Mouse (Mus musculus): ENCODE measurements around the gene Clps.
"Not testable (repeated sequence)": the region's sequence is repeated elsewhere in the genome, so short reads cannot be mapped to it uniquely, and the experiment has no call there.

Gene Clps

DNA sequence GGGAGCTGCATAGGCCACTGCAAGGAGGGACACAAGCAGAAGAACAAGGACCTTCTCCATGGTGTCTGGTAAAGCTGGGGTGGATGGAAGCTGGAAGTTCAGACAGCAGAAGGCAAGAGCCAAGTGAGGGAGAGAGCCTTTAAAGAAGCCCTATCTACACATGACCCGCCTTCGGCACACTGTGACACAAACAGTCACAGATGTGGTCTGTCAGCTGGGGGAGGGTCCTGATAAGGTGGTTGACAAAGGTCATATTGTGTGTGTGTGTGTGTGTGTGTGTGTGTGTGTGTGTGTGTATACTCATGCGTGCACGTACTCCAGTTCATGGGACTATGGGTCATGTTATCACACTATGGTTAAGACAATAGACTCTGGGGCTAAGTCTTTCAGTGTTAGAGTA, at the start of gene Clps:
TSS of gene Clps (minus strand) at position 169 of the 400 bp plus-strand sequence.
- no peak for DNase-seq (ENCODE audit: low spot score in 2 of 2)

DNA sequence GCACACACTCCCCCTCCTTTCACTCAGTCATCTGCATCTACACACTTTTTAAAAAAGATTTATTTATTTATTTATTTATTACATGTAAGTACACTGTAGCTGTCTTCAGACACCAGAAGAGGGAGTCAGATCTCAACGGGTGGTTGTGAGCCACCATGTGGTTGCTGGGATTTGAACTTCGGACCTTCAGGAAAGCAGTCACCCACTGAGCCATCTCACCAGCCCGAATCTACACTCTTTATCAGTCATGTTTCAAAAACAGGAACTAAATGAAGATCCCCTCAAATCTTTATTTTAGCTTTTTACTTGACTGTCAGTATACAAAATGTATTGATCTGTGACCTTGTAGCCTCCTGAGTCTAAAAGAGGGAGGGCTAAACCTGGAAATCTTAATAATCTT, 49.0 kb upstream of the Clps start:
- DNase-seq (ENCODE audit: low spot score in 2 of 2), result no peak

GRCm38 (mm10) chr17:28601557-28602250, 41.1 kb upstream of the Clps start:
- DNase-seq (ENCODE audit: low spot score in 2 of 2), result no peak

DNA sequence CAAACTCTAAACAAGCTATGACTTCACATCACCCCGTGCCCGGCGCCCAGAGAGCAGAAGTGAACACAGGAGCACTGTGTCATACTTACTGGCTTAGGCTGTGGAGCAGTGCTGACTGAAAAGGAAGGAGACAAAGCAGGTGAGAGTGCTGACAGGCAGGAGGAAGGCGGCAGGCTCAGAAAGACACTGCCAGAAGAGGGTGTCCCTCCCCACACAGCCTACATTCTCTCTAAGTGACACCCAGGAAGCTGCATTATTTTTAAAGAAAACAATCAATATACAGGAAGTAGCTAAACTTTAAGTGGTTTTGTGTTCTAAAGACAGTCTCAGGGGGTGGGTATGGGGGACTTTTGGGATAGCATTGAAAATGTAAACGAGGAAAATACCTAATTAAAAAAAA, 40.2 kb upstream of the Clps start:
- DNase-seq (ENCODE audit: low spot score in 2 of 2), result no peak

DNA sequence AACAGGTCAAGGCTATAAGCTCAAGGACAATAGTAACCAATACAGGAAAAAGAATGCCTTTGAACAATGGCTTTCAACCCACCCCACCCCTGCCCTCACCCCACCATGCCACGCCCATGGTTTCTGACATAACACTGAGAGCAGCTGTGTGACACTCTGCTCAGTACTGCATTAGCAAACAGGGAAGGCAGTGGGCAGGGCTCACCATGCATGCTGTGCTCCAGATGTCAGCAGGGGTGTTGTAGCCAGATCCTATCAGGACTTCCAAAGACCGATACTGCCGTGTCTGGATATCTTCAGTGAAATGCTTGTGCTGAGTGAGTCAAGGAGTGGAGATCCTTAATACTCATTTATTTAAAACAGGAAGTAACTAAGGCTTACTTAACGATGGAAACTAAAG, 33.4 kb upstream of the Clps start:
- no peak for DNase-seq (ENCODE audit: low spot score in 2 of 2)

GRCm38 (mm10) chr17:28592998-28593397, 32.4 kb upstream of the Clps start:
- peak; percentile 54 to 60 for DNase-seq (ENCODE audit: low spot score in 2 of 2)

- DNase-seq (ENCODE audit: low spot score in 2 of 2), result no peak
Measured at GRCm38 (mm10) chr17:28591476-28591875, 30.9 kb upstream of the Clps start.

DNA sequence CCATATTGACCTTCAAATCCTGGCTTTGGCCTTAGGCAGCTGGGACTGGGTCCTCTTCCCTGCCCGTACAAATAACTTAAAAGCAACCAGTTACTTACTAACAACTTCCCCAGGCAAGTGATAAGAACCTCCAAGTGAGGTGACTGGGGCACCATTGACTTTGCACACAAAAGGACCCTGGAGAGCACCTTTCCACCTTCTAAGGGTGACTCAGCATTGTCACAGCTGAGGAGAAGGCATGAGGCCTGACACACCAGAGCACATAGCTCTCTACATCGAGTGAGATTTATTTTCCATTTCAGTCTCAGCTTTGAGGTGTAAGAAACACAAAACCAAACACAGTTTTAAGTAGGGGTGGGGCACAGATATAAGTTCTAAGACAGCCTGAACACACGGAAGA, 30.0 kb upstream of the Clps start:
- no peak for DNase-seq (ENCODE audit: low spot score in 2 of 2)

- DNase-seq (ENCODE audit: low spot score in 2 of 2), result no peak
Measured at GRCm38 (mm10) chr17:28588591-28588990, 28.0 kb upstream of the Clps start.

DNA sequence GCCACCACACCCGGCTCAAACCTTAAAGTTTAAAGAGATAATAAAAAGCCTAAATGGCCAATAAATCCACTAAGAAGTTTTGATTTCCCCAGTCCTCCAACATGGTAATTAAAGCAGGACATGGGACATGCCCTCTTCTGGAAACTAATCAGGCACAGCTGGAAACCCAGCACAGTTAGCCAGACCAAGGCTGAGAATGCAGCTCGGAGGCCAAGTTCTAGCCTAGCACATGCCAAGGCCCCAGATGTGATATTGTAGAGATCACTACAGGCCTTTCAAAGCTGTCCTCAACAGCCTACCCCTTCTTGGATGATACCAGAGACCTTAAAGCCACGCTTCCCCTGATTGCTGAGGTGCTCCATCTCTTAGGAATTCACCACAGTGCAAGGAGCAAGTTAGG, 25.9 kb upstream of the Clps start:
- DNase-seq (ENCODE audit: low spot score in 2 of 2), result no peak

- DNase-seq (ENCODE audit: low spot score in 2 of 2), result no peak
Measured at GRCm38 (mm10) chr17:28581056-28581455, 20.5 kb upstream of the Clps start.

- no peak for DNase-seq (ENCODE audit: low spot score in 2 of 2)
Measured at GRCm38 (mm10) chr17:28580396-28580795, 19.8 kb upstream of the Clps start.

DNA sequence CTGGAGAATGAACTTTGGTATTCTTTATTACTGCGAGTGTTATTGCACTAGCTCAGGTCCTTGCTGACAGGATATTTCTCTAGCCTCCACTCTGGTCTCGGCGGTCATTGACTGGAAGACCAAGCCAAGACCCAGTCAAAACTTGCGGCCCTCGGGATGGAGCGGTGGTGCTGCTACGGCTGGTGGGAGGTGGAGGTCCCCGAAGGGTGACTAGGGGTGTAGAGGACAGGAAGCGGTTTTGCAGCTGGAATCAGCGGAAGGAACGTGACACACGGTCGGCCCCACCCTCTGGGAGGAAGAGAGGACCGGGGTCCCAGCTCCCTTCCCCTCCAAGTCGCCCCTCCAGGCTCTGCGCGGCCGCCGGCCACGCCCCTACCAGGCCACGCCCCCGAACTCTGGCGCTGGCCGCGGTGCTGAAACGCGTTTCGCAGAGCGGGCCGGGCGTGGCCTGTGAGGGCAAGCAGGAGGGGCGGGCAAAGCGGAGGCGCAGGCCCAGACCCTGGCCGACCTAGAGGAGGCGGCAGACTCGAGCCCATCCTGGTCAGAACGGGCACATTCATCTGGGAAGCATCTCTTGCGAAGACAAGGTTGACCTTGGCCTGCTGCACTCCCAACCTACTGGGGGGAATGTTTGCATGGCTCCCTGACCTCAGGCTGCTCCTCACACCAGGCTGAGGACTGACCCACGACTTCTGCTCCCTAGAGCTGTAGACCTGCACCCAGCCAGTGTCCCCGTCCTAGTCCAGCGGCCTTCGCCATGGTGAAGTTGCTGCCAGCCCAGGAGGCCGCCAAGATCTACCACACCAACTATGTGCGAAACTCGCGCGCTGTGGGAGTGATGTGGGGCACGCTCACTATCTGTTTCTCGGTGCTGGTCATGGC, 14.9 kb upstream of the Clps start, which contains the start of gene Lhfpl5:
TSS of gene Lhfpl5 (plus strand) at position 398 of the 882 bp plus-strand sequence.
- no peak for DNase-seq (ENCODE audit: low spot score in 2 of 2)

GRCm38 (mm10) chr17:28572941-28573340, 12.4 kb upstream of the Clps start:
- peak in 1 of 2 experiments; percentile 50 for DNase-seq (ENCODE audit: low spot score in 2 of 2)

DNA sequence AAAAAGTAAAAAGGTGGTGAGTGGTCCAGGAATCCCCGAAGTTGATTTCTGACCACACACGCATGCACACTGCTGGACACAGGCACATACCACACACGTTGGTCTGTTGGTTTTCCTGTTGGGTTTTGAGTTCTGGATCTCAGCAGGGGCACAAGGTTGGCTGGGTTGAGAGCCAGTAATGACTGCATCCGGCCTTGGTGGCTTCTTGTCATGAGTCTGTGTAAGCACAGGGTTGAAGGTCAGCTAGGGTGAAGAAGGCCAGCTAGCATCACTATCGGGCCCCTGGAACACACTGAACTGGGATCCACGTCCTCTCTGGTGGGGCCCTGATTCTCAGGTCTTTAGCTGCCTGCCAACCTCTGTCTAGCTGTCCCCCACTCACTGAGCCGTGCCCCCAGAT, 12.0 kb upstream of the Clps start:
- DNase-seq (ENCODE audit: low spot score in 2 of 2), result no peak

DNA sequence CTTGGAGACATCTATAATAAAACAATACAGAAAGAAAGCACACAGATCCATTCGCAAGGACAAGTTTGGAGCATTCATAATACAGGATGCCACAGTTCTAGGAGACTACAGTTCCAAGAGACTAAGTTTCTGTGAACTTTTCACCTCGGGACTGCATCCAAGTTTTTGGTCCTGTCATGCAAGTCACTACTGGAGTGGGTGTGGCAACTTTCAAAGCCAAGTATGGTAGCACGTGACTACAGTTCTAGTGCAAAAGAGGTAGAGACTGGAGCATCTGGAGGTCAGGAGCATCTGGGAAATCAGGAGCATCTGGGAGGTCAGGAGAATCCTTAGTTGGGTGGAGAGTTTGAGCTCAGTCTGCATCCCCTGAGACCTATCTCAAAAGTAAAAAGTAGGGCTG, 11.3 kb upstream of the Clps start:
- no peak for DNase-seq (ENCODE audit: low spot score in 2 of 2)

DNA sequence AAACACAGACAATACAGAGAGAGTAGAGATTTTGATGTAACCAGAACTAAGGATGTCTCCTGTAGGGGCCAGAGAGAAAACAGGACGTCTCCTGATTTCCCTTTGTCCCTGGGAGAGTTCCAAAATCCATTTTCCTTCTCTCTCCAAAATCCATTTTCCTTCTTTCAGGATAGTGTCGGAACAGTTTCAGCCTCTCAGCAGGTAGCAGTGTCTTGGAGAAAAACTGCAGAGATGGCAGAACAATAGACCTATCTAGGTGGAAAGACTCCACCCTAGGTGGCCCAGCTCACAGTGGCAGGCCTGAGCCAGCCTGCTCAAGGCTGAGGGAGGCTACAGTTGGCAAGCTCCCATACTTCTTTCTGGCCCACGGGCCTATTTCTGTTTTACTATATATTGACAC, 7.0 kb upstream of the Clps start:
- no peak for DNase-seq (ENCODE audit: low spot score in 2 of 2)

DNA sequence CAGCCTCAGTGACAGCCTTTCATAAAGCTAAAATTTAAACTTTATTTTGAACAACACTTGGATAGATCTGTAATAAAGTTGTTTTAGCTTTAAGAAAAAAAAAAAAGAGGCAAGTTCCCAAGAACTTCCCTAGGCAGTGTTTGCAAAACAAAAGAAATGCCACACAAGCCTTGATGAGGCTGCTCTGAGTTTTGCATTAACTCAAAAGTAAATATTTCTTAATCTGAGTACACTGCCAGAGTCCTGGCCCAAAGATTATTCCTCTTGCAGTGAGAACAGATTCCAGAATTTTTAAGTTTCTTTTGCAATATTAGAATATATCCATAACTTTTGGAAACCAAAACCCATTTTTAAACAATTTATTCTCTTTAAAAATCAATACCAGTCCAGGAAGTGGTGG, 4.6 kb upstream of the Clps start:
- no peak for DNase-seq (ENCODE audit: low spot score in 2 of 2)

- DNase-seq (ENCODE audit: low spot score in 2 of 2), result no peak
Measured at GRCm38 (mm10) chr17:28561613-28562012, 1.0 kb upstream of the Clps start.

GRCm38 (mm10) chr17:28557772-28558171, 2.8 kb downstream of the Clps start:
- DNase-seq (ENCODE audit: low spot score in 2 of 2), result no peak

DNA sequence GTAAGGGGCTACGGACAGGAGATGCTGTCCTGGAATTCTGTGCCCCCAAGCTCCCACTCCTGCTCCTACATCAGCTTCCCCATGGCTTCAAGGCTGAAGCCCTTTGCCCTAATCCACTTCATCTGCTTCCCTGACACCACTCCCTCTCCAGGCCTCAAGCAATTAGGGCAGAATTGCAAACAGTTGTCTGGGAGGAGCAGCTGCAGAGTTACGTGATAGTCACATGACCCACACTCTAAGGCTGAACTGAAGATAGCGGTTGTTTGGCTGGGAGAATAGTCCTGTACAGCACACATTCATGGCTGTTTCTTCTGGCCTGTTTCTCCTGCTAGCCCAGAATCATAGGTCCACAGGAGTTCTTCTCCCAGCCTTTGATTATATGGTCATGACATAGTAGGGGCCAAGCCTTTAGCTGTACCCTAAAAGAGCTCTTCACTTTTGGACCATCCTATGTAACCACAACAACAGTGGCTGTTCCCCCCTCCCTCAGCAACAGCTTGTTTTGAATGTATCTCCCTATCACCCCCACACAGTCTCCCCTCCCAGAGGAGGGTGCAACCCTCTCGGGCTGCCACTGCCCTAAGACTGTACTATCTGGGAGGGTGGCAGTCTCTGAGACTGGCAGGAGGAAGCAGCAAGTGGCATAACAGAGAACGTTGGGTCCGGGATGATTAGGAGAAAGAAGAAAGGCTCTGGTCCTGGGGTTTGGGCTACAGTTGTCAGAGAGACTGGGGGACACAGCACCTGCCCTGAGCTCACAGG, 3.8 kb downstream of the Clps start:
- no peak for DNase-seq (ENCODE audit: low spot score in 2 of 2)

GRCm38 (mm10) chr17:28554021-28554420, 6.5 kb downstream of the Clps start:
- not testable (repeated sequence) for DNase-seq (ENCODE audit: low spot score in 2 of 2)
